Mouse (Mus musculus) retina, embryonic 14.5 days (tissue): ENCODE measurements around the gene Anapc2.
A peak's percentile ranks its signal among the peaks of the same experiment; 100 is the strongest.

ENCODE experiments used
- DNase-seq: peaks from one replicate; pipeline ENCODE4 v3.0.0-alpha.2; 2015; ENCODE audit warnings: low spot score

The Anapc2 gene

DNA sequence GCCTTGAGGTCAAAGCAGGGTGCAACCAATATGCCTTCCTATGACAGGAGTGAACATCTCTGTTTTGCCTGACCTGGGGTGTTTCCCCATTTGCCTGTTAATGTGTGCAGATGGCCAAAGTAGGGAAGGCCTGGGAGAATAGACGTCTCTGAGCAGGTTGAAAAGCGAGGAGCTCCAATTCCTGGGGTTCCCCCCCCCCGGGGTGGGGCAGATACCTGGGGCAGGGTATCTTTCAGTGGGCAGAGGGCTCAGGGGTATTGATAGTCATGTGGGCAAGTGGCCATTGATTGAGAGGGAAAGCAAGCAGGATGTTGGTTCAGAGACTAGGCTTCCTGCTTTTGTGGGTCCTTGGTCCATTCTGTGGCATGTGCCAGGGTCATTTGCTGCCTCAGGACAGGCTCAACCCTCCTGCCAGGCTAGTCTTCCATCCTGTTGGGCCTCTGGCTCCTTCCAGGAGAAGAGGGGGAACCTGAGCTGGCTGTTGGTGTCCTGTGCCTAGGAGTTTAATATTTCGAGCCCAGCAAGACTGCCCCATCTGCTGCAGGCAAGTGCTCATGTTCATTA is 4.5 kb upstream of the Anapc2 start:
- DNase-seq, result no peak

DNA sequence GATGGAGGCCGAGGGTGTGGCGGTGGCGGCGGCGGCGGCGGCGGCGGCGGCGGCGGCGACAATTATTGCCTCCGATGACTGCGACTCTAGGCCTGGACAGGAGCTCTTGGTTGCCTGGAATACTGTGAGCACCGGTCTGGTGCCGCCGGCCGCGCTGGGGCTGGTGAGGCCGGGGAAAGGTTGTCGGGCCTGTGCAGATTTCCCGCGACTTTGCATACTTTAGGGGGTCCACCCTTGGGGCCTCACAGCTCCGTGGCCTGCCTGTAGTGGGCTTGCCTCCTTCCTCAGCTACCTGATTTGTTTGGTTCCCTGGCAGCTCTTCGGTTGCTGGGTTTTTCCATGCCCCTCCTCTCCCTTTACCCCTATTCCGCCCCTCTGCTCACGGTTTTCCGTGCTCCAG is 237 bp downstream of the Anapc2 start:
- no peak for DNase-seq

DNA sequence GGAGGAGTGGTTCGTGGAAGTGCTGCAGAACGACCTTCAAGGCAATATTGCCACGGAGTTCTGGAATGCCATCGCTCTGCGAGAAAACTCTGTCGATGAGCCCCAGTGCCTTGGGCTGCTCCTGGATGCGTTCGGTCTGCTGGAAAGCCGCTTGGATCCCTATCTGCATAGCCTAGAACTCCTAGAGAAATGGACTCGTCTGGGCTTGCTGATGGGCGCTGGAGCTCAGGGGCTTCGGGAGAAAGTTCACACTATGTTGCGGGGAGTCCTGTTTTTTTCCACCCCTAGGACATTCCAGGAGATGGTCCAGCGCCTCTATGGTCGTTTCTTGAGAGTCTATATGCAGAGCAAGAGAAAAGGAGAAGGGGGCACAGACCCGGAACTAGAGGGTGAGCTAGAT is 732 bp downstream of the Anapc2 start:
- no peak for DNase-seq

DNA sequence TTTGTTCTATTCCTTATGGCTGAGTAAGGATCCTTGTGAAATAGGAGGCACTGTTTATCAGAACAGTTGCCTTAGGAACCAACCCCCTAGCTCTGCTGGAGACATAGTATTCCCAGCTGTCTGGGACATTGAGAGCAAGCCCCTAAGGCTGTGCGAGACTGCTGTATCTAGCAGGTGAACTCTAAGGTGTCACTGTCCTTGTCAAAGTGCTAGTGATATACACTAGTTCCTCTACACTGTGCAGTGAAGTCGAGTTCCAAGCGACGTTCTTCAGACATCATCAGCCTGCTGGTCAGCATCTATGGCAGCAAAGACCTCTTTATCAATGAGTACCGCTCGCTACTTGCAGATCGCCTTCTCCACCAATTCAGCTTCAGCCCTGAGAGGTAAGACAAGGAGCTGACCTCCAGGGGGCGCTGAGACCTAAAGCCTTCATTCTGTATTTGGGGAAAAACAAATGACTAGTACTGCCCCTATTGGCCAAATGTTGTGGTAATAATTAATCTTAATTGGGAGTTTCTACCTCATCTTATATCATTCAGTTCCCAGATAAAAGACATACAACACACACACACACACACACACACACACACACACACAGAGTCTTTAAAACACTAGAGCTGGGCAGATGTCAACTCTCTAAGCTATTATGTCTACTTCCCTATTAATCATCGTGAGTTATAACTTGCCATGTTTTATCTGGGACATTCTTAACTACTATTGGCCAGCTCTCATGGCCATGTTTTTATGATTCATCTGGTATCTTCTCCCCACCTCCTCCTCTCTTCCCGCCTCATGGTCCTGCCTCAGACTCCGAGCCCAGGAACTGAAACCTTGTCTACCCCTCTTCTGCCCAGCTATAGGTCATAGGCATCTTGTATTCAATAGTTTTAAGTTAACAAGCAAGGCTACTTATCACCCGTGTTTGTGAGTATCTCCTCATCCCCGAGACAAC is 6.9 kb downstream of the Anapc2 start:
- peak; percentile 93 for DNase-seq

DNA sequence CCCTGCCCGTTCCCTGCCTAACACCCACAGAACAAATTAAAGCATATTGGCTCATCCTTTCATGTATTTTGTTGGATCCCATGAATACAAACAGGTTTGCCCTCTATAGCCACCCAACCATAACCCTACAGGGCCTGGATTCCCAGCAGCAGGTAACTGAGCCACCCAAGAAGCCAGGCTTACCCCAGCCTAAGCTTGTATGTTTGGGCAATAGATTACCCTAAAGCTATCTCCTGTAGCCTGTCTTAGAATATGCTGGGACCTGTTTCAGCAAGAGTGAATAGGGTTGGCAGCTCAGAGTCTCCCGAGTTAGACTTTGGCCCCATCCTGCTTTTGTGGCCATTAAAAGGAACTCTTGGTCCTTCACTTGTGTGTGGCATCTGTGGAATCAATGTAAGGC is 13.3 kb downstream of the Anapc2 start:
- DNase-seq, result no peak

- no peak for DNase-seq
These were observed 14.0 kb downstream of the Anapc2 start for GRCm38 (mm10) chr2:25286314-25286713.

DNA sequence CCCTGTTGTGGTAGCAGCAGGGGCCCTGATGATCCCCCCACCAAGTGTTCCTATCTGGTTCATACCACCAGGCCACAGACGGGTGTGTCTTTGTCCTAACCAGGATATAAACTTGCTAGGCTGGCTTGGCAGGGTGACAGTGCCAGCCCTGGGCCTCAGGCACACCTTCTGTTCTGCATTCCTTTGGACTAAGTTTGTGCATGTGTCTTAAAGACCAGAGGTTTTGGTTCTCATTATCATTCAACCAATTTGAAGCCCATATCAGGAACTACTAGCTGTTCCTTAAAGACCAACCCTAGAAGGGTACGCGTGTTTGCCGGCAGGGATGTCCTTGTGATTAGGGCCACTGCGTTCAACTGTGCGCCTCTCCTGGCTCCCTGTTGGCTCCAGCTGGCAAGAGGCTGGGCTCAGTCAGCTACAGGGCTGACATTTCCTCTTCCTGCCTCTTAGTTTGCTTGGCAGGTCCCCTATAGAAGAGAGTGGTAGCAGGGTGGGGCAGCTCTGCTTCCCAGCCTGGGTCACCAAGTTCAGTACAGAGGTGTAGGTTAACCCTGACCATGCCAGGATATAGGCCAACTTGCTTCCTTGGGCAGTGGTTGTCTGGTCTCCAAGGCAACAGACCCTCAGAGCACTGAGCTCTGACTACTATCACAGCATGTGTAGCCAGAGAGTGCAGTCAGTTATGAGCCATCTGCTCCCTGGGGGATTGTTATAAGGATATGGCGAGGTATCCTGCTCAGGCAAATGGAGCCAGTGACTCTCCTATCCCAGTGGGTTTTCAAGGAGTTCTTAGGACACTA is 14.8 kb downstream of the Anapc2 start:
- no peak for DNase-seq

DNA sequence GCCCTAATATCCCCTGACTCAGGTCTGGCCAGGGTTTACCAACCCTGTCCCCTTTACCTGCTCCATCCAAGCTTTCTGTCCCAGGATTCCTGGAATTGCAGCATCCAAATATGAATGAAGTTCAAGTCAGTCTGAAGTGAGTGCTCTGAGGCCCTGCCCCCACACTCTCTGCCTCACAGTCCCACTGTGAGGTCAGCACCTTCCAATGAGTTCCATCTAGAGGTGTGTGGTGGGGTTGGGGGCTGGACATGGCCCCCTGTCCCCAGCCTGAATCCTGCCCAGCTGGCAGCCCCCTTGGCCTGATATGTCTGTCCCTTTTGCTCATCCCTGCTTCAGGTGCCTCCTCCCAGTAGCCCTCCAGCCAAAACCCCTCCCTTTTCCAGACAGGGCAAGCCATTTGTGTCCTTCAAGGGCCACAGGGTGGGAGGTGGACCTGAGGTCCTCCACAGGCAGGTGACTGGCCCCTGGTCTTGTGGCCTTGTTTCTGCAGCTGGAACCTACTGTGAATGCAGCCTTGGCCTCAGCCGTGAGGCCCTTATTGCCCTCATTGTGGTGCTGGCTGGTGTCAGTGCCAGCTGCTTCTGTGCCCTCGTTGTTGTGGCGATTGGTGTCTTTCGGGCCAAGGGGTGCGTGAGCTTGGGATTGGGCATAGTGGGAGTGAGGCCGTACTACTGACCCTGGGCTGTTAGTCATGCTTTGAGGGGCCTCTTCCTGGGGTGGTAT is 15.8 kb downstream of the Anapc2 start, which contains the start of gene Tmem210:
TSS of gene Tmem210 (plus strand) at position 219 of the 723 bp plus-strand sequence.
- no peak for DNase-seq

GRCm38 (mm10) chr2:25288734-25289345 is 16.6 kb downstream of the Anapc2 start:
- no peak for DNase-seq

DNA sequence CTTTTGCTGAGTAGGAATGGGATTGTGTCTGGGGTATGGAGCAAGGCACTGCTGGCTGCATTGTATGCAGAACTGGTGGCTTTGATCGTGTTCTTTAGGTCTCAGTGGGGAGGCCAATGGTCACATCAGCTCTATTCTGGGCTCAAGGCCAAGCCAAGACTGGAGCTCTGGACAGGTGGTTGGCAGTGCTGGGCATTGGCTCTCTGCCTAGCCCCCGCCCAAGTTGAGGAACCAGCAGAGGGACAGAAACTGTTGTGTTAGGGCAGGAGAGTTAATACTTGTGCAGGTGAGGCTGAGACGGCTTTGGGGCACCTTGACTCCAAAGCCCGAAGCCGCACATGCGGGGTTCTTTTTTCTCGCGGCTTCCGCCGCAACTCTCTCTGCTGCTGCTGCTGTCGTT is 17.4 kb downstream of the Anapc2 start, which contains the start of gene Lrrc26:
TSS of gene Lrrc26 (plus strand) at position 265 of the 400 bp plus-strand sequence.
- DNase-seq, result no peak

DNA sequence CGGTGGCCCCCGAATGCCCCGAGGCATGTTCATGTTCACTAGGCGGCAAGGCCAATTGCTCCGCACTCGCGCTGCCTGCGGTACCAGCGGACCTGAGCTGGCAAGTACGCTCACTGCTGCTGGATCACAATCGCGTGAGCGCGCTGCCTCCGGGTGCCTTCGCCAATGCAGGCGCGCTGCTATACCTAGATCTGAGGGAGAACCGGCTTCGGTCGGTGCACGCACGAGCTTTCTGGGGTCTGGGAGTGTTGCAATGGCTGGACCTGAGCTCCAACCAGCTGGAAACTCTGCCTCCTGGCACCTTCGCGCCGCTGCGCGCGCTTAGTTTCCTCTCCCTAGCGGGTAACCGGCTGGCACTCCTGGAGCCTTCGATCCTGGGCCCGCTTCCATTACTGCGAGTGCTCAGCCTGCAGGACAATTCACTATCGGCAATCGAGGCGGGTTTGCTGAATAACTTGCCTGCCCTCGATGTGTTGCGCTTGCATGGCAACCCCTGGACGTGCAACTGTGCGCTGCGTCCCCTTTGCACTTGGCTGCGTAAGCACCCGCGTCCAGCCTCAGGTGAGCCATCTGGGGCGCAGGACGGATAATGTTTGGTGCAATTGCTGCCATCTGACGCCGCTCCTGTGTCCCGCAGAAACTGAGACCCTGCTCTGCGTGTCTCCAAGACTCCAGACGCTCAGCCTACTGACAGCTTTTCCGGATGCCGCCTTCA is 18.0 kb downstream of the Anapc2 start:
- no peak for DNase-seq

GRCm38 (mm10) chr2:25290816-25291130 is 18.5 kb downstream of the Anapc2 start:
- no peak for DNase-seq

DNA sequence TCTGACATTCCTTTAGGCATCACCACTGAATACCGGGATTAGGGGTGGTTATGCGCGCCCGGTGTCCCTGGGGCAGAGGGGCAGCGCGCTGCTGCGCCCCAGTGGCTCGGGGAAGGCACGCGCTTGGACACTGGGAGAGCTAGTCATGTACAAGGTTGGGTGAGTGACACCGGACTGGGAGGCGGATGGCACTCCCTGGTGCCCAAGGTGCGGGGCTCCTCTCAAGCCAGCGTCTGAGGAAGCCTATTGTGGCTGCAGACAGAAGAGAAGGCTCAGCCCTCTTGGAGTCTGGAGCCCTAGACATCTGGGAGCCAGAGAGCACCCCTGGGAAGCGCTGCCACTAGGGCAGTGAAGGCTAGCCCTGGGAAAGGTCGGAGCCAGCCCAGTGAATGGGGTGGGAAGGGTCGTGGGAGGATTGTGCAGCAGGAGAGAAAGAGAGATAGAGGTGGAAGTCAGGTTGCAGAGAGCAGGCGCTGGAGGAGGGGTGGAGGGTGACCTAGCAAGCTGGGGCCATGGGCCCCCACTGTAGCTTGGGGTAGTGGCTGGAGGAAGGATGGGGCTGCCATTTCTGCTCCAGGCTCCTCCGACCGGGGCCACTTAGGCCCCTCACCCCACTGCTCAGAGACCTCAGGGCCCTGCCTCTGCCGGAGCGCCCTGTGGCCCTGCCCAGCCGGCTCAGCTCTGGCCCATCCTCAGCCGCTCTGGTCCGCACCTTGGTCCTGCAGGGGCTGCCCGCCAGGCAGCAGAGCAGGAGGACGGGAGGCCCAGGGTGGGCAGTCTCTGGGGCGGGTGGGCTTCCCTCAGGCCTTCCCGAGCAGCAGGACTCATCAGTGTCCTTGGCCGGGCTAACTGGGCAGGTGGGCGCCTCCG is 19.1 kb downstream of the Anapc2 start:
- DNase-seq, result no peak

GRCm38 (mm10) chr2:25292054-25292544 is 19.8 kb downstream of the Anapc2 start:
- no peak for DNase-seq

DNA sequence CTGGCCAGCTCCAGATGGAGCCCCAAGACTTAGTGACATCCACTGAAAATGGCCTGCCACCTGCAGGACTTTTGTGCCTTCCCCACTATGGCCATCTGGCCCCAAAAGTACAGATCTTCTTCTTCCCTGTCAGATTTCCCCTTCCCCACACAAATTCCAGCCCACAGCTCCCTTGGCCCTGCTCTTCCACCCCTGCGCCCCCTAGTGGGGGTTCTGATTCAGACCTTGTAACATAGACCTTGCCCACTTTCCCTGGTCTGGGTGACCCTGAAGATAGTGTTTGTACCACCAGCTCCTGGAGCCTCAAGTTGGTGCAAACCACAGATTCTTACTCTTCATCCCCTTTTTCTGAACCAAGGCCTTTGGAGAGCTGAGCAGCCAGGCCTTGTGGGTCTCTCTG is 20.6 kb downstream of the Anapc2 start:
- peak; percentile 86 for DNase-seq

- DNase-seq, result no peak
These were observed 21.4 kb downstream of the Anapc2 start for GRCm38 (mm10) chr2:25293706-25294105.

DNA sequence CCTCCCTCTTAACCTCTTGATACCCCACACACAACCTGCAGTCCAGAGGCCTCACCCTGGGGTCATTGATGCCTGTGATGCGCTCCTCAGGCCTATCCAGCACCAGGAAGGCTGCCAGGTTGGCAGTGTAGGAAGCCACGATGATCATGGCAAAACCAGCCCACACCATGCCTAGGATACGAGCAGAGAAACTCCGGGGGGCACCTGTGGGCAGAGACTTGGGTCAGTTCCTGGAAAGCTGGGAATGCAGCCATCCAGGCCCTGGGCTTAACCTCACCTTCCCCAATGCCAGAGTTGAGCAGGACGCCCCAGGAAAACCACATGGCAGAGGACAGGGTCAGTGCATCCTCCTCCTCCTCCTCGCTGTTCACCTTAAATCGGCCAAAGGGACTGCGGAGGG is 24.8 kb downstream of the Anapc2 start:
- no peak for DNase-seq

GRCm38 (mm10) chr2:25298046-25298445 is 25.8 kb downstream of the Anapc2 start:
- DNase-seq, result no peak

DNA sequence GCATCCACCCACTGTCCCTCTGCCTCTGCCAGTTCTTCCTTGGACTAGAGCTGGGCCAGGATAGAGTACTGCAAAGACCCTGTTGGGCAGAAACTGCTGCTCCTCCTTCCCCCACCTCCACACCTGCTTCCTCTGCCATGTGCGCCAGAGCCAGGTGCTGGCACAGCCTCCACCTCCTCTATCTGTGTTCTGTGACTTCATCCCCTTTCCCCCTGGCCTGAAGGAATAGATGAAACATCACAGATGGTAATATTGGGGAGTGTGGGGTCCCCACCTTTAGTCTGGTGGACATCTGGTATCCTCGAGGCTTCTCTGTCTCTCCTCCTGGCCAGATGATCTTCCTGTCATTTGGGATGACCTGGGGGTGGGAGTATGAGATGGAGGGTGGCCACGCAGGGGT is 31.2 kb downstream of the Anapc2 start:
- DNase-seq, result no peak
